Comparison of ENCODE assay signal across 8 mouse cellular contexts in genomic region chr2:165034131-165035057, GRCm38 (mm10). TPM values are rescaled to one million over a fixed set of nuclear protein-coding genes. Genes with fewer than 3 reads are reported as not detected.
DNase-seq lines count a peak whose midpoint lies in the region; ATAC-seq and TF ChIP-seq lines count a peak whose summit lies in the region.

Gene Ncoa5, minus strand, starts transcription at chr2:165034867.

- peak; percentile 84 for TF ChIP-seq POLR2A in olfactory bulb, adult 2 months (IDR thresholded peaks at IDR 0.05; ENCODE audit: insufficient read depth, low read depth, low read length)
- peak; percentile 90 for TF ChIP-seq POLR2A in thymus, adult 2 months (IDR thresholded peaks at IDR 0.05; ENCODE audit: control insufficient read depth, extremely low read depth, insufficient read depth, low read length, poor library complexity)

- DNase-seq in ES-E14 (ENCODE audit: low read depth, low spot score): peak; percentile 96
- peak; percentile 96 for DNase-seq in cerebellum, adult 11-12 months
- peak; percentile 97 to 99 for DNase-seq in heart, postnatal 36 days
- peak; percentile 98 for DNase-seq in layer of hippocampus, adult 2 months (ENCODE audit: low spot score in 2 of 2)
- DNase-seq in lung, embryonic 14.5 days: peak; percentile 99
- peak; percentile 100 for DNase-seq in thymus, adult 2 months

- ATAC-seq in forebrain, embryonic 16.5 days: peak; percentile 98
- ATAC-seq in lung, embryonic 14.5 days (ENCODE audit: insufficient read depth): peak; percentile 98

- H3K27ac ChIP-seq in ES-E14 (ENCODE audit: insufficient read depth, low read depth, low read length, poor library complexity, severe bottlenecking): peak within 1 kb of the TSS; percentile 56; the same call in 1 of the 2 replicates
- peak within 1 kb of the TSS; percentile 91 for H3K27ac ChIP-seq in forebrain, embryonic 16.5 days (ENCODE audit: low read length)
- H3K27ac ChIP-seq in layer of hippocampus, adult 2 months: peak within 1 kb of the TSS; percentile 95
- peak within 1 kb of the TSS; percentile 72 for H3K27ac ChIP-seq in lung, embryonic 14.5 days (ENCODE audit: low read depth)
- peak within 1 kb of the TSS; percentile 93 for H3K27ac ChIP-seq in olfactory bulb, adult 2 months (ENCODE audit: insufficient read depth, low read depth, low read length)
- no peak within 1 kb of the TSS for H3K27ac ChIP-seq in thymus, adult 2 months (ENCODE audit: control insufficient read depth, insufficient read depth, low read length)

- peak within 1 kb of the TSS; percentile 87 to 96 for H3K4me3 ChIP-seq in ES-E14 (ENCODE audit: insufficient read depth in 1 of 2, low read depth in 1 of 2, low read length in 2 of 2, poor library complexity in 1 of 2, severe bottlenecking in 1 of 2)
- peak within 1 kb of the TSS; percentile 99 for H3K4me3 ChIP-seq in forebrain, embryonic 16.5 days (replicated peaks; ENCODE audit: low read length)
- peak within 1 kb of the TSS; percentile 71 for H3K4me3 ChIP-seq in layer of hippocampus, adult 2 months
- peak within 1 kb of the TSS; percentile 94 for H3K4me3 ChIP-seq in lung, embryonic 14.5 days (ENCODE audit: low read depth, low read length)
- H3K4me3 ChIP-seq in olfactory bulb, adult 2 months (ENCODE audit: insufficient read depth, low read depth, low read length): peak within 1 kb of the TSS; percentile 99
- H3K4me3 ChIP-seq in thymus, adult 2 months (ENCODE audit: control insufficient read depth, insufficient read depth, low read length): peak within 1 kb of the TSS; percentile 59

- H3K9ac ChIP-seq in ES-E14 (ENCODE audit: insufficient read depth, low read depth, low read length, poor library complexity, severe bottlenecking): peak within 1 kb of the TSS; percentile 93
- peak within 1 kb of the TSS; percentile 99 for H3K9ac ChIP-seq in forebrain, embryonic 16.5 days (replicated peaks; ENCODE audit: low read depth, low read length)
- peak within 1 kb of the TSS; percentile 95 for H3K9ac ChIP-seq in lung, embryonic 14.5 days

- peaks cover under 1 to 8% of the 10 kb centered on the region in 2 experiments; a peak in 3 of 4 replicates for H3K4me1 ChIP-seq in ES-E14 (ENCODE audit: control insufficient read depth in 2 of 2, insufficient read depth in 2 of 2, low read length in 2 of 2, poor library complexity in 1 of 2)
- peaks cover 33% of the 10 kb centered on the region for H3K4me1 ChIP-seq in forebrain, embryonic 16.5 days (replicated peaks; ENCODE audit: control insufficient read depth, insufficient read depth, low read length)
- H3K4me1 ChIP-seq in lung, embryonic 14.5 days (ENCODE audit: insufficient read depth): peaks cover 9% of the 10 kb centered on the region
- no peaks in the 10 kb centered on the region for H3K4me1 ChIP-seq in olfactory bulb, adult 2 months (ENCODE audit: control insufficient read depth, insufficient read depth, low read length)
- H3K4me1 ChIP-seq in thymus, adult 2 months (replicated peaks; ENCODE audit: control insufficient read depth, insufficient read depth, low read length): peaks cover 8% of the 10 kb centered on the region

- TF ChIP-seq CTCF in layer of hippocampus, adult 2 months (conservative IDR thresholded peaks at IDR 0.05): no peak
- TF ChIP-seq CTCF in lung, embryonic 14.5 days (IDR thresholded peaks at IDR 0.05; ENCODE audit: low read depth): peak; percentile 4; the same call in 1 of the 2 replicates
- no peak for TF ChIP-seq CTCF in olfactory bulb, adult 2 months (IDR thresholded peaks at IDR 0.05; ENCODE audit: insufficient read depth, low read depth, low read length)
- peak; percentile 34; the same call in 1 of the 2 replicates for TF ChIP-seq CTCF in thymus, adult 2 months (IDR thresholded peaks at IDR 0.05; ENCODE audit: borderline replicate concordance, control insufficient read depth, extremely low read depth, insufficient read depth, low read length, poor library complexity)

- H3K9me3 ChIP-seq in ES-E14 (ENCODE audit: control insufficient read depth, insufficient read depth, low read depth, low read length): no peaks in the 10 kb centered on the region
- no peaks in the 10 kb centered on the region for H3K9me3 ChIP-seq in forebrain, embryonic 16.5 days (ENCODE audit: control insufficient read depth, low read length)
- H3K9me3 ChIP-seq in lung, embryonic 14.5 days (ENCODE audit: low read depth, low read length): no peaks in the 10 kb centered on the region

- H3K27me3 ChIP-seq in forebrain, embryonic 16.5 days (replicated peaks; ENCODE audit: control insufficient read depth, insufficient read depth, low read length): no peaks in the 10 kb centered on the region
- H3K27me3 ChIP-seq in lung, embryonic 14.5 days (ENCODE audit: insufficient read depth, low read length): no peaks in the 10 kb centered on the region
- H3K27me3 ChIP-seq in thymus, adult 2 months (ENCODE audit: control insufficient read depth, insufficient read depth, low read length): no peaks in the 10 kb centered on the region; the same call in 1 of the 2 replicates

- in situ Hi-C loops in ES-E14 (cut with MboI; ENCODE audit: low sequenced_read_pairs in 2 of 2, unreplicated experiment in 2 of 2): no loop called here

- intact Hi-C loops in heart, postnatal 36 days (cut with DNase I): loop anchor here (5.0 to 10.0 kb wide), 2 partner anchors 122 to 200 kb away; partner anchors contain the start of genes Ctsa, Neurl2 and Zfp335

- H3K4me2 ChIP-seq in forebrain, embryonic 16.5 days (ENCODE audit: low read length): peak within 1 kb of the TSS; percentile 93
- peak within 1 kb of the TSS; percentile 82 for H3K4me2 ChIP-seq in lung, embryonic 14.5 days

- H3K36me3 ChIP-seq in ES-E14 (ENCODE audit: control insufficient read depth, insufficient read depth, low read length, poor library complexity, severe bottlenecking): no peaks in the 10 kb centered on the region
- H3K36me3 ChIP-seq in forebrain, embryonic 16.5 days (ENCODE audit: control insufficient read depth, insufficient read depth): no peaks in the 10 kb centered on the region
- no peaks in the 10 kb centered on the region for H3K36me3 ChIP-seq in lung, embryonic 14.5 days (ENCODE audit: insufficient read depth)
- H3K36me3 ChIP-seq in thymus, adult 2 months (ENCODE audit: control insufficient read depth, insufficient read depth, low read length): no peaks in the 10 kb centered on the region

- under 1% methylated on average over 85 of the region's 111 CpGs for WGBS in forebrain, embryonic 16.5 days
- WGBS in lung, embryonic 14.5 days: under 1% methylated on average over 100 of the region's 111 CpGs
- WGBS in olfactory bulb, adult 2 months: under 1% methylated on average over 111 of the region's 111 CpGs
- under 1% methylated on average over 106 of the region's 111 CpGs for WGBS in thymus, adult 2 months

TF ChIP-seq in ES-E14, 5 proteins besides CTCF, POLR2A, EP300 and RAD21:
- peak; percentile 74 for TF ChIP-seq HCFC1 (IDR thresholded peaks at IDR 0.05; ENCODE audit: borderline replicate concordance, insufficient read depth, low read length)
- no peak for TF ChIP-seq CHD2 (IDR thresholded peaks at IDR 0.05; ENCODE audit: low read depth, low read length)
- TF ChIP-seq ZNF384 (IDR thresholded peaks at IDR 0.05; ENCODE audit: low read depth, low read length): no peak
TF ChIP-seq in ES-E14: peak in this region for 1.

RNA-seq across cellular contexts. Expression of gene Ncoa5, which starts in this region (rescaled TPM):
- 26.0 and 31.5 TPM in 2 replicates for total RNA-seq in ES-E14 (2012; rRNA removed)
- polyA plus RNA-seq in forebrain, embryonic 16.5 days (2015; fragmentation: Nextera tagmentation; extraction: Ambion mirVana): 128 and 138 TPM in 2 replicates
- total RNA-seq in heart, postnatal 36 days (2021): 10 to 100 TPM; 17.7 to 18.3 TPM
- total RNA-seq in layer of hippocampus, adult 2 months (2021): 10 to 100 TPM; 57.8 to 63.8 TPM
- 72.8 and 81.6 TPM in 2 replicates for polyA plus RNA-seq in lung, embryonic 14.5 days (2014; fragmentation: Nextera tagmentation; extraction: Ambion mirVana)
- not detected in 2 replicates for polyA plus RNA-seq in olfactory bulb, adult 2 months (2012; ENCODE audit: insufficient read depth, insufficient read length, low replicate concordance, missing spikeins)
- 72.3 and 73.7 TPM in 2 replicates for polyA plus RNA-seq in thymus, adult 2 months (2012; rRNA removed)

Comparison
In these comparisons a context has a peak if more than half of its experiments do, and no peak if none do; other contexts are left out.
1. CTCF ChIP-seq: peak in lung, embryonic 14.5 days (single experiment) and thymus, adult 2 months (single experiment); none in layer of hippocampus, adult 2 months (single experiment) and olfactory bulb, adult 2 months (single experiment).
2. Peak in every context shown above with its lines, with median percentiles within 50 percentile points of each other: DNase-seq, H3K4me3 ChIP-seq and H3K9ac ChIP-seq.